Mouse (Mus musculus): ENCODE results near the gene Gm11937.
"Not testable (repeated sequence)": the region's sequence is repeated elsewhere in the genome, so short reads cannot be mapped to it uniquely, and the experiment has no call there.

The Gm11937 gene

GRCm38 (mm10) chr11:99610089-99610488, at the start of gene Gm11937:
Gene Gm11937, minus strand, starts transcription at chr11:99610189.
- in situ Hi-C loops (cut with MboI, MseI), result not testable (repeated sequence)

DNA sequence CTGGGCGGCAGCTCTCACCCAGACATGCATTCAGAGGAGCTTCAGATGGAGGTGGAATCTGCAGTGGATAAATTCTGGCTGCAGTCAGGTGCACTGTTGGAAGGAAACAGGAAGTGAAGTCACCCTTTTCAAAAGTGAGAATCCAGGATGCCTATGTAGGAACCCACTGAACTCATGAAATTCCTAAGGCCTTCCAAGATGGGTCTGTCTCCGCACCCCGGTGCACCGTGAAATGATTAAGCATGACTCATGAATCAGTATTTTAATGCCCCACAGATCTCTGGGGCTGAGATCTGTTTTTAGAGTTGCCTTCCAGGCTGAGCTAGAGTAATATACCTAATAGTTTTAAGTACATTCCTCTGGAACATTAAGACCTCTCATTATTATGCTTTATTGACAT, 49.3 kb upstream of the Gm11937 start:
- in situ Hi-C loops (cut with MboI, MseI), result no loop called here

GRCm38 (mm10) chr11:99658467-99659010, 48.5 kb upstream of the Gm11937 start, which contains the start of gene Gm11563:
Gene Gm11563, minus strand, starts transcription at chr11:99658960.
- in situ Hi-C loops (cut with MboI, MseI), result not testable (repeated sequence)

DNA sequence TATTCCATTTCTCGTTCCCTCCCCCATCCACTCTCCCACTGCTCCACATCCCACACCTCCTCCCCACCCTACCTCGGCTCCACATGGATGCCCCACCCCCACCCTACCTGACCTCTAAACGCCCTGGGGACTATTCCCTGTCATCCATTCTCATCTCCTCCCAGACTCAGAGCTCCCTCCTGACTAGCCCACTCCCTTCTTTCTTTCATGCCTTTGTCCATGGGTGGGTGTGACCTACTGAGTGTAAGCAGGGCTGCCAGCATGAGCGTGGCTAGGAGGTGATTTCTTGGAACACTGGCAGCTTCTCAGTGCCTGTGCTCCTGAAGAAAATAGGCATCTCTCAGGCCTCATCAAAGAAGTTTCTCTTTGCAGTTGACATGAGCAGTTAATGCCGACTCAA, 47.1 kb upstream of the Gm11937 start:
- in situ Hi-C loops (cut with MboI, MseI), result no loop called here

DNA sequence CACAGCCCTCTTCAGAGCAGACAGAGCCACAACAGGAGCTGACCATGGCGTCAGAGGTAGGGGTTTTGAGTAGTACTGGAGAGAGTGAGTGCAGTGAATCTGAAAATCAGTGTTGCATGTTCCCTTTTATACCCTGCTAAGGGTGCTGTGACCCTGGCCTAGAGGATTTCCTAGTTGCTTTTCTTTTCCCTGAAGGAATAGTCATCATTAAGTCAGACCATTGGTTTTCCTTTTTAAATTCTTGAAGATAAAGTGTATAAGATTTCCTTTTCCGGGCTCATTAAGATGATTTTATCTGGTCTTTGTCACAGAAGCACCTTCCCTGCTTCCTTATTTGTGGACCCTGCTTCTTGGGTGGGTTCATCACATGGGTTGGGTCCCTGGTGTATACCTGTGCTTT, 40.1 kb upstream of the Gm11937 start, which contains the start of gene Gm11555:
TSS of gene Gm11555 (minus strand) at position 101 of the 400 bp plus-strand sequence.
- in situ Hi-C loops (cut with MboI, MseI), result no loop called here

- in situ Hi-C loops (cut with MboI, MseI), result no loop called here
Observed at GRCm38 (mm10) chr11:99646444-99646843, 36.5 kb upstream of the Gm11937 start.

- in situ Hi-C loops (cut with MboI, MseI), result no loop called here
Observed at GRCm38 (mm10) chr11:99644351-99644750, 34.4 kb upstream of the Gm11937 start.

DNA sequence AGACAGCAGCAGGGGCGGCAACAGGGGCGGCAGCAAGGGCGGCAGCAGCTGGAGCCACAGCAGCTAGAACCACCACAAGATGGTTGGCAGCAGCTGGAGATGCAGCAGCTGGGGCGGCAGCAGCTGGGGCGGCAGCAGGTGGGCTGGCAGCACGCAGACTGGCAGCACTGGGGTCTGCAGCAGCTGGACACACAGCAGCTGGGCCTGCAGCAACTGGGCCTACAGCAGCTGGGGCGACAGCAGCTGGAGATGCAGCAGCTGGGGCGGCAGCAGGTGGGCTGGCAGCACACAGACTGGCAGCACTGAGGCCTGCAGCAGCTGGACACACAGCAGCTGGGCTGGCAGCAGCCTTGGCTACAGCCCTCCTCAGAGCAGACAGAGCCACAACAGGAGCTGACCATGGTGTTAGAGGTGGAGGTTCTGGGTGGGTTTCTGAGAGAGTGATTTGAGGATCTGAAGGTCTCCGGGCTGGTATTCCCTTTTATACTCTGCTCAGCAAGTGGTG, 33.7 kb upstream of the Gm11937 start, which contains the start of gene Krtap4-7:
TSS of gene Krtap4-7 (minus strand) at position 455 of the 505 bp plus-strand sequence.
- in situ Hi-C loops (cut with MboI, MseI), result not testable (repeated sequence)

- in situ Hi-C loops (cut with MboI, MseI), result no loop called here
Observed at GRCm38 (mm10) chr11:99640926-99641325, 30.9 kb upstream of the Gm11937 start.

DNA sequence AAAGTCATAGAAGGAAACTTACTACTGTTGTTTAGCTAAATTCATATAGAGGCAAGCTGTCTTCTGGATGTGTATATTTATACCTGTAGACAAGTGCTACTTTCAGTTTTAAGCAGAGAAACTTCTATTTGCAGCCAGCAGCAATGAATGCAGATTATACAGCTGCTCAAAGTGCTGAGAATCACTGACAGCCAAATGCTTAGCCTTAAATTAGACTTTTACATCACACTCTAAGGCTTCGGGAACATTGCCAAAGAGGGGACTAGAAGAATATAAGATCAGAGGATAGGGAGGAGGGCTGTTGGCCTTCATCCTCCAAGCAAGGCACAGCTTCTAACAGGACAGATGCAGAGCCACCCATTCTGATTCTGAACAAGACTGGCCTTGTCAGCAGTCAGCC, 27.1 kb upstream of the Gm11937 start:
- in situ Hi-C loops (cut with MboI, MseI), result no loop called here

- in situ Hi-C loops (cut with MboI, MseI), result no loop called here
Observed at GRCm38 (mm10) chr11:99634653-99635134, 24.7 kb upstream of the Gm11937 start, which contains the start of gene Krtap4-2. Gene Krtap4-2, minus strand, starts transcription at chr11:99635084.

- in situ Hi-C loops (cut with MboI, MseI), result no loop called here
Observed at GRCm38 (mm10) chr11:99633293-99633692, 23.3 kb upstream of the Gm11937 start.

- in situ Hi-C loops (cut with MboI, MseI), result no loop called here
Observed at GRCm38 (mm10) chr11:99630890-99631289, 20.9 kb upstream of the Gm11937 start.

DNA sequence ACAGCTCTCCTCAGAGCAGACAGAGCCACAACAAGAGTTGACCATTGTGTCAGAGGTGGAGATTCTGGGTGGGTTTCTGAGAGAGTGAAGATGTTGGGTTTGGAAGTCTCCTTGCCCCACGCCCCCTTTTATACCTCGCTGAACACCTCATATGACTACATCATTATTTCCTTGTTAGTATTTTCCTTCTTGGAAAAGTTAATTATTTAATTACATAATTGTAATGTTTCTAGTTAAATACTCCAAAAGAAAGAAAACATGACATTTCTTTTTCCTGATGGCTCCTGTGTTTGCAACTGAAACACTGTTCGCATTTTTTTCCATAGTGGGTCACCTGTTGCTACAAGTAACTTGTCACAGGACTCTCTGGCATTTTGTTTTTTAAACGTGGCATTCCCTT, 18.1 kb upstream of the Gm11937 start, which contains the start of gene Krtap4-1:
TSS of gene Krtap4-1 (minus strand) at position 101 of the 400 bp plus-strand sequence.
- in situ Hi-C loops (cut with MboI, MseI), result no loop called here

DNA sequence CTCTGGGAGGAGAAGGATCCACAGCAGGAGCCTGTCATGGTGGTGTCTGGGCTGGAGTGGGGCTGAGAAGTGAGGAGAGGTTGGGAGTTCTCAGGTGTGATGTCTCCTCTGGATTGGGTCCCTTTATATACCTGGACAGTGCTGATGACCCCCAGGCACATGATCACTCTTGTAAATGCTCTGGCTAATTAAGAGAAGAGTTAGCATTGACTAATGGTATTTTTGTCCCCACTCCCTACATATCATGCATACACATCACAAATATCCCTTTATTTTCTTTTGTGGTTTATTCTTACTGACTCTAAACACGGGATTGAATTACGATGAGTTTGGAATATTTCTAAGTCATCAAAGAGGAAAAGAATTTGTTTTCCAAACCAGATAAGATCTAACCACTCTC, 10.3 kb upstream of the Gm11937 start, which contains the start of gene Gm11562:
TSS of gene Gm11562 (minus strand) at position 101 of the 400 bp plus-strand sequence.
- in situ Hi-C loops (cut with MboI, MseI), result no loop called here

DNA sequence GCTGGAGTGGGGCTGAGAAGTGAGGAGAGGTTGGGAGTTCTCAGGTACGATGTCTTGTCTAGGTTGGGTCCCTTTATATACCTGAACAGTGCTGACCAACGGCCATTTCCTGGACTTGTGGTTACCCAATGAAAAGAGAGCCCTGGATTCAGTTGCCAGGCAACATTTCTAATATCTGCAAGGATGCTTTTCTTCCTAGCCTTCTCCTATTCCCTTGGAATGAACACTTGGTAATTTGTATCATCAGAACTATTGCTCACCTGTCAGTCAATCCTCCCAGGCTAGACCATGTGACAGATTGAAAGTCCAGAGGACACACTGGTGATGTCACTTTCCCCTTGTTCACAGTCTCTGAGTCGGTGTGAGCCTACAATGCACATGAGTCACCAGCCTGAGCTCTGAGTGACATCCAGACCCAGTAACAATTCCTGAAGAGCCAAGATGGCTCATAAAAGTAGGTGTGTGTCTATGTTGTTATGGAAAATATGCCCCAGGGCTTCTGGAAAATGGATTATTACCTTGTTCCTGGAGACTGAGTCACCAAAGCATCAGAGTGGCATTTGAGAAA, 4.9 kb upstream of the Gm11937 start, which contains the start of gene Krtap2-4:
TSS of gene Krtap2-4 (minus strand) at position 51 of the 568 bp plus-strand sequence.
- in situ Hi-C loops (cut with MboI, MseI), result no loop called here

DNA sequence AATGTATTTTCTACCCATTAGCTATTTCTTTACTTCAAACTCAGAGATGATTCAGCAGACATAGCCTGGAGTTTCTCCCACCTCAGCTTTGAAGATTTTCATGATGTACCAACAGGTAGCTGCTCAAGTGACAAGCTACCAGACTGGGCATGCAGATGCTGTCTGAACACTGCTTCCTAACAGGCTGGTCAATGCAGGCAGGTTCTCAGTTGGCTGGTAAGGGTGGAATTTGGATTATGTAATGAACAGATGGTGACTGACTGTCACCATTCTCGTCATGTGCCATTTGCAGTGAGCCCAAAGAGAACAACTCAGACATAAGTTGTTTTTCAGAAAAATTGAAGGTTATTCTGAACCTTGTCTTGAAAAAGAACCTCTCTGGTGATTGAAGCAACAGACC, 863 bp downstream of the Gm11937 start:
- in situ Hi-C loops (cut with MboI, MseI), result no loop called here

DNA sequence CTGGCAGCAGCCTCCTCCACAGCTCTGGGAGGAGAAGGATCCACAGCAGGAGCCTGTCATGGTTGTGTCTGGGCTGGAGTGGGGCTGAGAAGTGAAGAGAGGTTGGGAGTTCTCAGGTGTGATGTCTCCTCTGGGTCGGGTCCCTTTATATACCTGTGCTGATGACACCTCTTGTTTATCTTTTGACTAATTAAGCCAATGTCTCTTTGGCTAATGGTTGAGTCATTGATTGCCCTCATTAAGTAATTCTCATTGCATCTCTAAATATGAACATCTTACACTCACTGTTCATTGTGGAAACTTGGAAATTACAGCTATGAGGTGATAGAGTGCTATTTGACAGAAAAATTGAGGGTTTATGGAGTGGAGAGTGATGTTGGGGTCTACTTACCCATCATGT, 6.8 kb downstream of the Gm11937 start, which contains the start of gene Gm11938:
TSS of gene Gm11938 (minus strand) at position 101 of the 400 bp plus-strand sequence.
- in situ Hi-C loops (cut with MboI, MseI), result not testable (repeated sequence)

DNA sequence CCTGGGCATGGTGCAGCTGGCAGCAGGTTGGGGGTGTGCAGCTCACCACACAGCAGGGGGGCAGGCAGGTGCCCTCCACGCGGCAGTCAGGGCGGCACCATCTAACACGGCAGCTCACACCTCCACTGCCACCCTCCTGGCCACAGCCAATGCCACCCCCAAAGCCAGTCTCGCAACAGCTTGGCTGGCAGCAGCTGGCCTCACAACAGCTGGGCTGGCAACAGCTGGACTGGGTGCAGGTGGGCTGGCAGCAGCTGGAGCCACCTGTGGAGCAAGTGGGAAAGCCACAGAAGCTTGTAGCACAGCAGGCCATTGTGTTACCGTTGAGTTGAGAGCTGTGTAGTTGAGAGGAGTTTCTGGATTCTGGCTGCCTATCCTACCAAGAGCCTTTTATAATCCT, 12.2 kb downstream of the Gm11937 start, which contains the start of gene Krtap9-3:
TSS of gene Krtap9-3 (minus strand) at position 364 of the 400 bp plus-strand sequence.
- in situ Hi-C loops (cut with MboI, MseI), result not testable (repeated sequence)

GRCm38 (mm10) chr11:99590981-99591380, 19.0 kb downstream of the Gm11937 start, which contains the start of gene Krtap1-3:
Gene Krtap1-3, minus strand, starts transcription at chr11:99591339.
- in situ Hi-C loops (cut with MboI, MseI), result no loop called here

- in situ Hi-C loops (cut with MboI, MseI), result no loop called here
Observed at GRCm38 (mm10) chr11:99585096-99585495, 24.9 kb downstream of the Gm11937 start.

- in situ Hi-C loops (cut with MboI, MseI), result no loop called here
Observed at GRCm38 (mm10) chr11:99583245-99583704, 26.7 kb downstream of the Gm11937 start, which contains the start of gene Krtap1-4. Gene Krtap1-4, minus strand, starts transcription at chr11:99583654.

All from T-helper 1 cell (primary cell).